ENCODE assay signal across 23 mouse cellular contexts in the genomic region with DNA sequence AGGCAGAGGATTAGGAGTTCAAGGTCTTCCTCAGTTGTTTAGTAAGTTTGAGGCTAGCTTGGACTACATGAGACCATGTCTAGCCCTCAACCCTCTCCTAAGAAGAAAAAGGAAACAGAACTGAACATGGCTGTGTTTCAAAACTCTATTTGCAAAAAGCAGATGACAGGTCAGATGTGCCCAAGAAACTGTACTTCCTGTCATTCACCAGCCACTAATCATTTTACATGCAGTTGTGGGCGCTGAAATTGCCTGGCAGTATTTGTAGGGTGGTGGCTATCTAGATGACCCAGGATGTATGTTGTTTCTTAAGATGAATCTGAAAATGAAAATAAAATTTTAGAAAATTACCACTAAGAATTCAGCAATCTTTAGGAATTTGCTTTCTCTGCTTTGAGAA. TPM values are rescaled to one million over a fixed set of nuclear protein-coding genes. Genes with fewer than 3 reads are reported as not detected.
DNase-seq lines count a peak whose midpoint lies in the region; ATAC-seq and TF ChIP-seq lines count a peak whose summit lies in the region.
"Had no signal": no experiment of that assay in that cellular context is flagged by ENCODE, and none has a peak within 500 bp of the region (broad histone marks: within the 10 kb centered on the region; RNA-seq: fewer than 3 reads in every experiment).

No protein-coding gene starts in this region.

- H3K36me3 ChIP-seq in MEL (ENCODE audit: control insufficient read depth in 1 of 2, insufficient read depth in 2 of 2, low read length in 2 of 2), result peaks cover 0 to 9% of the 10 kb centered on the region in 2 experiments; a peak in 3 of 4 replicates
- H3K36me3 ChIP-seq in splenic B cell, adult 2 months (ENCODE audit: control insufficient read depth, insufficient read depth, low read length, poor library complexity, severe bottlenecking), result no peaks in the 10 kb centered on the region
- H3K36me3 ChIP-seq: G1E had no signal

- H3K79me2 ChIP-seq in MEL (ENCODE audit: control insufficient read depth, insufficient read depth, low read length, poor library complexity), result no peaks in the 10 kb centered on the region

- peak; percentile 60 for ATAC-seq in megakaryocyte, adult 5-6 weeks (ENCODE audit: poor library complexity, severe bottlenecking)
- ATAC-seq: activated CD4-positive, CD25-positive, alpha-beta regulatory T cell, adult 4 months; forebrain, embryonic 14.5 days; hindbrain, postnatal 0 days; Patski had no signal

- H3K27ac ChIP-seq in MEL (ENCODE audit: control insufficient read depth, low read depth, low read length), result no peak overlapping the region
- H3K27ac ChIP-seq: embryonic facial prominence, embryonic 10.5 days; gastrocnemius, adult 2 months; heart, embryonic 10.5 days; hindbrain, embryonic 13.5 days; hindbrain, postnatal 0 days had no signal

- no peak; a peak in 1 of 4 replicates for TF ChIP-seq EP300 in MEL (IDR thresholded peaks at IDR 0.05; ENCODE audit: low read depth in 1 of 2, low read length in 2 of 2)

- no peaks in the 10 kb centered on the region for H3K27me3 ChIP-seq in MEL (ENCODE audit: control insufficient read depth in 1 of 2, insufficient read depth in 2 of 2, low read length in 2 of 2)
- H3K27me3 ChIP-seq in splenic B cell, adult 2 months (ENCODE audit: control insufficient read depth, insufficient read depth, low read length, poor library complexity, severe bottlenecking), result no peaks in the 10 kb centered on the region
- H3K27me3 ChIP-seq: hindbrain, embryonic 13.5 days; Patski had no signal

- TF ChIP-seq POLR2A in MEL (IDR thresholded peaks at IDR 0.05; ENCODE audit: control insufficient read depth in 1 of 2, insufficient read depth in 1 of 2, low read depth in 1 of 2, low read length in 2 of 2, poor library complexity in 1 of 2), result no peak

- no peak overlapping the region for H3K9ac ChIP-seq in MEL (ENCODE audit: control insufficient read depth, low read depth, low read length, poor library complexity, severe bottlenecking)
- H3K9ac ChIP-seq: hindbrain, embryonic 13.5 days had no signal

- no peak for TF ChIP-seq CTCF in MEL (IDR thresholded peaks at IDR 0.05 in 2 of 3, conservative IDR thresholded peaks at IDR 0.05 in 1 of 3; ENCODE audit: control insufficient read depth in 1 of 3, insufficient read depth in 1 of 3, low read depth in 2 of 3, low read length in 3 of 3, poor library complexity in 1 of 3, severe bottlenecking in 1 of 3)

- H3K4me1 ChIP-seq in MEL (ENCODE audit: control insufficient read depth in 1 of 2, insufficient read depth in 2 of 2, low read length in 2 of 2), result peaks cover 4 to 6% of the 10 kb centered on the region in 2 experiments; a peak in 3 of 4 replicates

- no peak overlapping the region for H3K4me3 ChIP-seq in MEL (ENCODE audit: control insufficient read depth in 1 of 2, insufficient read depth in 1 of 2, low read depth in 2 of 2, low read length in 2 of 2)
- H3K4me3 ChIP-seq: embryonic facial prominence, embryonic 10.5 days; gastrocnemius, adult 2 months; heart, embryonic 10.5 days; hindbrain, embryonic 13.5 days had no signal

- H3K9me3 ChIP-seq in MEL (replicated peaks; ENCODE audit: insufficient read depth, low read length), result no peaks in the 10 kb centered on the region
- H3K9me3 ChIP-seq: embryonic facial prominence, embryonic 10.5 days; G1E; heart, embryonic 10.5 days; hindbrain, embryonic 13.5 days had no signal

- TF ChIP-seq RAD21 in MEL (IDR thresholded peaks at IDR 0.05; ENCODE audit: low read depth, low read length), result no peak

- DNase-seq in 416B (ENCODE audit: low read depth) (peak; percentile 76), MEL (ENCODE audit: low read depth, low spot score) (peak; percentile 38)
- peak; percentile 20 for DNase-seq in splenic B cell, adult 2 months (ENCODE audit: low read depth, low spot score)
- no peak for DNase-seq in lung, adult 18-20 months
- DNase-seq in yolk sac, embryonic 10.5 days (ENCODE audit: low spot score), result no peak
- DNase-seq in spleen, postnatal 10 days (ENCODE audit: low spot score in 2 of 2), result no peak
- DNase-seq: adrenal gland, postnatal 14 days; cerebellum, adult 18-20 months; cerebellum, adult 9-11 months; cerebellum, postnatal 36 days; gastrocnemius, adult 2 months; gastrocnemius, postnatal 25 days; heart, adult 18-20 months; heart, postnatal 10 days had no signal

TF ChIP-seq in MEL, 35 proteins besides CTCF, POLR2A, EP300 and RAD21:
- no peak for TF ChIP-seq ZC3H11A (IDR thresholded peaks at IDR 0.05; ENCODE audit: low read depth, low read length)
- TF ChIP-seq SIN3A (IDR thresholded peaks at IDR 0.05; ENCODE audit: low read length), result no peak
- no peak for TF ChIP-seq ETS1 (IDR thresholded peaks at IDR 0.05; ENCODE audit: low read depth, low read length)
- TF ChIP-seq NRF1 (IDR thresholded peaks at IDR 0.05; ENCODE audit: insufficient read depth, low read depth, low read length, poor library complexity, severe bottlenecking), result no peak
- TF ChIP-seq ZNF384 (IDR thresholded peaks at IDR 0.05; ENCODE audit: low read depth, low read length), result no peak
- no peak for TF ChIP-seq MEF2A (IDR thresholded peaks at IDR 0.05; ENCODE audit: extremely low read depth, insufficient replicate concordance, low read depth, low read length, poor library complexity, severe bottlenecking)
- TF ChIP-seq RCOR1 (IDR thresholded peaks at IDR 0.05; ENCODE audit: low read depth, low read length), result no peak
- TF ChIP-seq MYC (IDR thresholded peaks at IDR 0.05; ENCODE audit: low read depth, low read length), result no peak
- TF ChIP-seq KAT2A (conservative IDR thresholded peaks at IDR 0.05; ENCODE audit: low read depth, low read length), result no peak

RNA-seq across cellular contexts. Expression of a gene that starts 14.8 kb away (rescaled TPM):
- 18.6 and 20.6 TPM in 2 replicates for total RNA-seq in MEL (2012; rRNA removed)
- 10 to 100 TPM in 1 of 2 experiments, not detected in 1; 24.9 TPM for polyA plus RNA-seq in MEL (2012; ENCODE audit: insufficient read depth in 1 of 2, insufficient read length in 2 of 2, low read depth in 1 of 2, low replicate concordance in 2 of 2, missing spikeins in 1 of 2)
- total RNA-seq in megakaryocyte, adult 5-6 weeks (2015), result 9.1 and 14.8 TPM in 2 replicates
- 8.1 and 28.5 TPM in 2 replicates for total RNA-seq in megakaryocyte, adult 5-6 weeks (2017)
- polyA plus RNA-seq: G1E had no signal

Comparison
In these comparisons a context has a peak if more than half of its experiments do, and no peak if none do; other contexts are left out.
1. DNase-seq: peak in 416B (single experiment), MEL (single experiment) and splenic B cell, adult 2 months (single experiment); none in lung, adult 18-20 months (0 of 2), yolk sac, embryonic 10.5 days (single experiment) and spleen, postnatal 10 days (0 of 2).